Mouse (Mus musculus) frontal cortex, postnatal 10 days (tissue): ENCODE data around the gene Senp5.

Source experiments
- DNase-seq, 2 experiments: peaks; one replicate each; pipeline ENCODE4 v3.0.0; 2022; ENCODE audit warnings: low spot score in 2 of 2, mixed read lengths in 1 of 2

Gene Senp5

DNA sequence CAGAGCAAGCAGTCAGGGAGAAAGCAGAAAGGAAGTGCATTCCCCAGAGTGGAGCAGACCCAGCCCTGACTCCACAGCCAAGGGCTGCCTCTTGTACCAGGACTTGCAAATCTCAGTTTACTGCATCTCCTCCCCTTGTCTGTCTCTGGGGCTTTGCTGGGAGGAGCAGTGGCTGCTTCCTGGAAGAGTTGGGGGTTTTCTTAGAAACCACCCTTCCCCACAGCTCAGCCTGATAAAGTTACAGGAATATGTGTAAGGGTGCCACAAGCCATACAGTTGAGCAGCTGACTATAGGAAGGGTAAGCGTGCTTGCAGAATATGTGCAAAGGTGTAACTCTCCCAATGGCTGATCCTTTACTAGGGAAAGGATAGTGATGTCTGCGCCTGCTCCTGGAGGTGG lies 62.5 kb downstream of the Senp5 start:
- no peak for DNase-seq

DNA sequence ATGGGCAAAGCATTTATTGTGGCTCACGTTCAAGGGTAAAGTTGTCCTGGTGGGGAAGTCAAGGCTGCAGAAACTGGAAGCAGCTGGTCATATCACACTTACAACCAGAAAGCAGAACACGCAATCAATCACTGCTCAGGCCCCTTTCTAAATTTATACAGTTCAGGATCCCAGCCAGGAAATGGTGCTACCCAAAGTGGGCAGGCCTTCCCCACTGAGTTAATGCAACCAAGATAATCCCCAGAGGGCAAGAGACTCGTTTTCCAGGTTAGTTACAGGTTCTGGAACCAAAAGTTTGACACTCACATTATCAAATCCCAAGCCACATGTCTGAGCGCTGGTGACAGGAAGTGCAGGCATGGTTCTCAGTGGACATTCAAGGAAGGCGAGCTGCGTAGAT lies 64.2 kb downstream of the Senp5 start:
- DNase-seq, result no peak

DNA sequence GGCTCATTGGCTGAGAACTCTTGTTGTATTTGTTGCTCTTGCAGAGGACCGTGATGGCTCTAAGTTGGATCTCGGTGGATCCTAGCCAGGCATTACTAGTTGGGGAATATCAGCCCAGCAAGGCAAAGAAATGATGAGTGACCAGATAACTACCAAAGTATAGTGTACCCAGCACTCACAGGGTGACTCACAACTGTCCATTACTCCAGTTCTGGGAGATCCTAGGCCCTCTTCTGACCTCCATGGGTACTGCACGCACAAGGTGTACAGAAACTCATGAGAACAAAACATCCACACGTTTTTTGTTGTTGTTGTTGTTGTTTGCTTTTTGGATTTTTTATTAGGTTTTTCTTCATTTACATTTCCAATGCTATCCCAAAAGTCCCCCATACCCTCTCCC lies 66.5 kb downstream of the Senp5 start:
- DNase-seq, result no peak

DNA sequence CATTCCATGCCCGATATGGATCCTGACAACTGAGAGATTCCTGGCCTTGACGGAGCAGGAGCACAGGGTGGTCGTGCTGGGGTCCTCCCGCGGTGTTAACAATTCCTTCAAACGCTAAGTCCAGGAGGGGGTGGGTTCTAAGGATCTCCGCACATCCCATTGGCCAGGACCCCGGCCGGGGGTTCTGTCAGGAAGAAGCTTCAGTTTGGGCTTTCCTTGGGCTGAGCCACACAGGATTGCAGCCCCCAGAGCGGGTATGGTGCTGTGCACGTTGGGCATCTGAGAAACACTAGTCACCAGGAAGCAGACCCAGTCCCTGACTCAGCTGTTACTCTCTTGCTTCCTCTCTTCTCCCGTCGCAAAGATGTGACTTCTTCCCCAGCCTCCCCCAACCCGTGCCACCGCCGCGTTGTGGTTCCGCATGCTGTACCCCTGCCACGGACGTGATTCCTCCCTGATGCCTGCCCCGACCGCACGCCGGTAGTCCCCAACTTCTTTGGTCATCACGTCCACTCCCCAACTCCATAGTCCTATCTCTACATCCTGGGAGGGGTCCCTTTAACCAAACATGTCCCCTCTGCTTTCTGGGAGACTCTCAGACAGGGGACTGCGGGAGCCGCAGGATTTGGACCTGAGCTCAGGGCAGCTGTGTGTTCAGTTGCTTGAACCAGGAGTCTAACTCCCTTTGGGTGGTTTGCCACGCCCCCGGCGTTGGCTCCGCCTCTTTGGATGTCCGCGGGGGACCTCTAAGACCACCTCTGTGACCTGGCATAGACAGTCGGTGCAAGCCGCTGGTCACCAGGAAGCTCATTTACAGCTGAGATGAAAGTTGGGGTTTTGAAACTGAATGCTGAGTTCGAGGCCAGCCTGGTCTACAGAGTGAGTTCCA lies 67.8 kb downstream of the Senp5 start:
- peak; percentile 49 to 57 for DNase-seq

DNA sequence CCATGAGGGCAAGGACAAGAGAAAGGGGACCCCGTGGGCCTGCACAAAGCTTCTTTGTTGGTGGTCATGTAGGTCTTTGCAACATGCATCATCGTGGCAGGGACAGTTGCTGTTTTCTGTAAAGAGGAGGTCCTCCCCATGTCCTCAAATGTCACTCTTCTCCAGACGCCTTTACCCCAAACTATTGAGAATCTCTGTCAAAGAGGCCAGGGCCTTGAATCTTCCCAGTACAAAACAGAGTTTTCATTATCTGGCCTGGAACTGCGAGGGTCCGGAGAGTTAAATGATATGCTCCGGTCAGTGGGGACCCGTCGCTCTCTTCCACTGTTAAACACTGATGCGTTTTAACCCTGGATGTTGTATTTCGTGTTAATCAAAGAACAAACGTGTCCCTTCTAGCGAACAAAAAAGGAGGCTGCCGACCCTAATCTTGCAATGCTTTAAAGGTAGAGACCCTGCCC lies 68.5 kb downstream of the Senp5 start:
- no peak for DNase-seq

DNA sequence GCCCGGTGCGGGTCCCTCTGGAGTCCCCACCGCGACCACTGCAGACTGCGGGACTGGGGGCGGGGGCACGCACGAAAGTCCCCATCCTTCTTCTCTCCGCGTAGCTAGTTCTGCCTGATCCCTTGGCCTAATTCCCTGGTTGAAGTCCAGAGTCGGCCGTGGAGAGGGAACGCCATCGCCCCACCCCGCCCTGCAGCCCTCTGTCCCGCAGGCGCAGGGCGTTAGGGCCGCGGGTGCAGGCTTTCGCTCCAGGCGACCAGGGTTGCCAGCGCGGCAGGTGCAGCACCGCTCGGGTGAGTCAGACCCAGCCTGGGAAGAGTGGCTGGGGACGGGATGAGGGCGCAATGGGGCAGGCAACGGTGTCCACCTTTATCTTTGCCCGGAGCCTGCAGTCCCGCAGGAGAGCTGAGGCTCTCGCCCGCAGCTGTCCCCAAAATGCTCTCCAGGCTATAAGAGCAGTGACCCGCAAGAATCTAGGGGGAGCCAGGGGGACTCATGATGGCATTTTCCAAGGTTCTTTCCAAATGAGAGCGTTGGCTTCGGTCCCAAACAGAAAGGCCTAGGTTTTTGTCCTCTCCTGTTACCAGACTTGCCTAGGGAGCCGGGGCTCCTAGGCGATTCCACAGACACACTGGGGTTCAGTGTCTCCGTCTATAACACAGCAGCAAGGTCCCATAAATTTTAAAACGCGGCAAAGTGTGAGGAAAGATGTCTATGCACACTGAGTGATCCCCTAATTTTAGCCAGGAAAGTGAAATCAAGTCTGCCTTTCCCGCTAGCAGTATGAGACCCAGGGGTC lies 69.1 kb downstream of the Senp5 start, which contains the start of gene Pigz:
Pigz (plus strand) TSS at position 101 of the 799 bp plus-strand sequence.
- peak; percentile 41 to 44 for DNase-seq

DNA sequence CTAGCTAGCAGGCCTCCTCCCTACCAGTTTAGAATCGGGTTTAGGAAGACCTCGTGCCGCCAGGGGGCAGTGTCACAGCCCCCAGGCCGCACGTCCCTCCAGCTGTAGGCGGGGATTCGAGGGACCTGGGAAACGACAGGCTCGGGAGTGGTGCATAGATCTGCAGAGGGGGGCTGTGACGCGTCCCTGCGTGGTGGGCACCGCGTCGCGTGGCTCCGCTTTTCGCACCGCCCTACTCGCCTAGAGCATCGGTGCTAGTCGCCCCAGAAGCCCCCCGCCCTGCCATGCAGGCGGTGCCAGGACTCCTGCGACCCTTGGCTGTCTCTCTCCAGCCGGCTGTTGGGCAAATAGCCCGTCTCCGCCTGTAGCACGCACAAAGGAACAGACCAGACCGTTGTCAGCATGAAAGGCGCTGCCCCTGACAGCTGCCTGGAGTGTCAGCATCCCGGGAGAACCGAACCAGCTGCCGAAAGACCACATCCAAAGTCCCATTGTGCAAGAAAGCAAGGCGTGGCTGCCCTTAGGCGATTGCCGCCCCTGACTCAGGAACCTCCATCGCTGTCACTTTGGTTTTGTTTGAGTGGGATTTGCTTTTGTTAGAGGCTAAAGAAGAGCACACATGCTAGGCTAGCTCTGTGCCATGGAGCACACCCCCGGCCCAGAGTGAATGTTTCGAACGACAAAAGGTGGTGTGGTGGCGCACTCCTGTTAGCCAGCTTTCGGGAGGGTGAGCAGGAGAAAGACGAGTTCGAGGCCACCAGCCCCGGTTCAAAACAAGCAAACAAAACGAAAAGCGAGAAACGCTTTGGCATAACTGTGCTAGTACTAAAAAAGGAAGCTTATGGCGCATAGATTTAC lies 70.0 kb downstream of the Senp5 start:
- DNase-seq, result peak; percentile 93 to 95

DNA sequence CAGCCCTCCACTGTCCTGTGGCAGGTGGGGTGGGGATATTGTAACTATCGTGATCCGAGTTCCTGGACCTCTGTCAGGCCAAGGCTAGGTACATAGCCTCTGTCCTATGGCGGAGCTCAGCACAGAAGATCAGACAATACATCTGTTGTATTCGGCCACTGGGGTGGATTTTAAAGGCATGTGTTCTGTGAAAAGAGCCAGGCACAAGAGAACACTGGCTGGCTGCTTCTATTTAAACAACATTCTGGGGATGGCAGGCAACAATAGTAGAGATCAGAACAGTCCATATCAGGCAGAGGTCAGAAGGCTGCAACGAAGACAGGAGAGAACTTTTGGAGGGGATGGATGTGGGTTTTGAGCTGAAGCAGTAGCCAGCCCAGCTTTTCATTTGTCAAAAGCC lies 70.8 kb downstream of the Senp5 start:
- DNase-seq, result no peak

DNA sequence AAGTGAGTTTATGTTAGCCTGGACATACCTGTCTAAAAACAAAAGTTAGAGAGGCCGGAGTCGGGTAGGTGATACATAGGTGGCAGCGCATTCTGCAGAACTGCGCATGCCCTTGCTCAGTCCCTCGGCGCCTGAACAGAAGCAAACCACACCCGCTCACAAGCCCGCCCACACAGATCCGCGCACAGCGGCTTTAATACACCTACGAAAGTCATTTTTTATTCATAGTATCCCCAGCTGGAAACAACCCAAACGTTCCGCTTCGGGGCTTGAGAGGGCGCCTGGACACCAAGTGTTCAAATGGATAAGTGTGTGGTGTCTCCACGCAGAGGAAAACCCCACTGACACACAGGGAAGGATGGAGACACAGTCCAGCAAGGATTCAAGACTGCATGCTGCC lies 71.8 kb downstream of the Senp5 start:
- no peak for DNase-seq

DNA sequence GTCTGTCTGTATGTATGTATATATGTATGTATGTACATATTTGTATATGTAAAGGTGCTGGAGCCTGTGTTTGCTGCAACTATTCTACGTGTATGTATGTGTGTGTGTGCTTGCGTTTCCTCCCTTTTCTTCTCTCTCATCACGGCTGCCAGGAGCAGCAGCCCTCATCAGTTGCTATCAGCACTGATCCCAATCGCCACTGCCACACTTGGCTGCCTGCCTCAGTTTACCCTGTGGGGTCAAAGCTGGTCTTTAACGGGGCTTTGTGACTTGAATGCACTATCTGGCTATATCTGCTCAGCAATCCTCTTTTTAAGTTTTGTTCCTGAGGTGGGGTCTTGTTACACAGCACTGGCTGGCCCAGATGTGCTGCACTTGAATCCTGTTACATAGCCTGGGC lies 75.7 kb downstream of the Senp5 start:
- DNase-seq, result no peak

DNA sequence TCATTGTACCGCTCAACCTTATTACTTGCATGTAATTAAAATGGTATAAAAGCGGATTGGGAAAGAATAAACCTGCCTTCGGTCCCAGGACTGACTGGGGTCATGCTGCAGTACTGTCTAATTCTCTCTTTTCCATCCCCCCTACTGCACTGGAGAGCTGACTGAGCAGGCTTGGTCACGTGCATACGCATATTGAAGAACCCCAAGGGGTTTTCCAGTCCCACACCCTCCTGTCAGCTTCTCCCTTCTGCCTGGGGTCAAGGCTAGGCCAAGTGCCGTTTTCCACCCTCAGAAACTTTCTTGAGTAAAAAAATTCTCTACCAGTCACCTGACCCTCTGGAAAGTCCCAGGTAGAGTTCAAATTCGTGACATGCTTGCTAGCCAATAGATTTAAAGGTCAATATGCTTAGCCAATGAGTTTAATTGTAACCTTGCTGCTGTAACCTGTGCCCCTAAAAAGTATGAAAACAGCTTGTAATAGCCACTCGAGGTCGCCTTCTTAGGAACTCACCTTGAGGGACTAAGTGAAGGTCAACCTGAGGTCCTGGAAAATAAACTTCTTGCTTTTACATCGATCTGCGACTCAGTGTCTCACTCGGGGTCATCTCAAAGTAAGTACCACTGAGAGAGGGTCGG lies 76.4 kb downstream of the Senp5 start:
- DNase-seq, result no peak

DNA sequence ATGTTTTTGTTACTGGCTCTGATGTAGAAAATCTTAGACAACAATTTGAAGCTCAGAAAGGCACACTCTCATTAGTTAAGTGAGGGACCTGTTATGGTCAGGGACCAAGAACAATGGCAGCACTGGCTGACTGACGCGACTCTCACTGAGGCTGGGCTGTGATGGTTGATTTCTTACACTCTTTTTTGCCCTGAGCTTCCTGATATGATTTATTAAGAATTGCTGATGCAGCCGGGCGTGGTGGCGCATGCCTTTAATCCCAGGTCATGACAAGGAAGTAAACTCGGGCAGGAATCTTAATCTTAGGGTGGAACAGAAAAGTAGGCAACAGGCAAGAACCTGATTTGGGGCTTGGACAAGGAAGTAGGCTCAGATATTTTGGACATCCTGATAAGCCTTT lies 77.0 kb downstream of the Senp5 start:
- no peak for DNase-seq

DNA sequence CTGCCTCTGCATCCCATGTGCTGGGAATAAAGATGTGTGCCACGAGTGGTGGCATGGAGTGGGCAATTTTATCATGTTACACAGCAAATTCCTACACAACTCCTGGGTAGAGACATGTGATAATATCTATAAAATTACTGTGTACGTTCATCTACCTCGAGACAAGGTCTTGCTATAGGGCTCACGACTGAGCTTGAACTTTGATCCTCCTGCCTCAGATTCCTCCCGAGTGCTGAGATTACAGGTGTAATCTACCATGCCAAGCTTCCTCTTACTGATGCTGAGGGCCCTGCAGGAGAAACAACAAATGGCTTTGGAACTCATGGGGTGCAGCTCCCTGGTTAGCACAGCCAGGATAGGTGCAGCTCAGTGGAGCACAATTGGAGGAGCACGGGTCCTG lies 78.7 kb downstream of the Senp5 start:
- DNase-seq, result no peak

DNA sequence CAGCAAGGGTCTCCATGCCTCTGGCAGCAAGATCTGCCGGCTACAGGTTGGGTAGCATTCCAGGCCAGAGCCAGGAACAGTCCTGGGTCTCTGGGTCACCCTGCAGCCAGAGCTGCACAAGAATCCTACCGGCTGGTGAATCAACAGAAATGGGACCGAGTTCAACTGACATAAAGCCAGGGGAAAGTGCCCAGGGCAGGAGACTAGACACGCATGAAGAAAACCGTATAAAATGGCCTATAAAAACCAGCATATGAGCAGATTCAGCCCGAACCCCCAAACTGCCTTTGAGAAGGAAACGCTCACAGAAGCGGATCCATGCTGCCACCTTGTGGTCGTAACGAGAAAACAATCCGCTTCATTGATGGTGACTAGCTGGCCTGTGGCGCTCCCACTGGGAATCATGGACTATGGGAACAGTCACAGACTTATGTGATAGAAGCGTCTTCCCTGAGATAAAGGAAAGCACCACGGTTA lies 84.8 kb downstream of the Senp5 start:
- peak; percentile 72 to 84 for DNase-seq

DNA sequence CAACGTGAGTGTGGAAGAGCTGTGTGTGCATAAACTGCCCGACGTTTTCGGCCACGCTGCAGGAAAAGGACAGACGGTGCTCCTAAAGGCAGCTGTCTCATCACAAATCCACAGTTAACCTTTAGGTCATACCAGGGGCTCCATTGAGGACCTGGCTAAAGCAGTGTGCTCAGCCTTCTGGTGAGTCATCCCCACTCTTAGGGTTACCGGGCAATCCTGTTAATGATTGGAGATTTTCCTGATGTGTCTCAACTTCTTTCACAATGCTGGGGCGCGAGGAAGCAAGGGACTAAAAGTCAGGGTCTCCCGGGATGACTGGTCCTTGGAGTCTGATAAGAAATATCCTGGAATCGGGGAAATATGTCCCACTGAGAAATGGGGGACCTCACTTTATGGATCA lies 85.3 kb downstream of the Senp5 start:
- no peak for DNase-seq

DNA sequence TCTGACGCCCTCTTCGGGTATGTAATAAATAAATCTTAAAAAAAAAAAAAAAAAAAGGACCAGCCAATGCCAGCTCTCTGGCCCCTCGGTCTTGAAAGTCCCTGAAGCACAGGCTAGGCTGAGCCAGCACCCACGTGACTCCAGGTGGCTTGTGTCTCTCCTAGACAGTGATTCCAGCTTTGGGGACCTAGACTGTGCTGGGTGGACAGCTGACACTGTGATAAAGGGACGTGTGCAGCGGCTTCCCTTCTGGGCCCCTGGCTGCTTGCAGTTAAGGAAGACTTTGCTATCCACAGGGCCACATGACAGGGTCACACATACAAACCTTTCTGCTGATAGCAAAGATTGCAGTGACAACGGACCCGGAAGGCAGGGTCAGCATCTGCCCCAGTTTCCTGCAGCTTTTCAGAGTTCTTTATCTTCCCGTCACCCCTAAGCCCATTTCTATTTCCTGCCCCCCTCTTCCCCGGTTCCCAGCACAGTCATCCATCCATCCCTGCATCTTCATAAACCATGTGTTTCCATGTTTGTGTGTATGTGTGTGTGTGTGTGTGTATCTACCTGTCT lies 92.7 kb downstream of the Senp5 start:
- no peak for DNase-seq
